Mouse (Mus musculus) cortical plate, adult 2 months (tissue): ENCODE data around the gene Fcho2. TPM values are rescaled to one million over a fixed set of nuclear protein-coding genes. Genes with fewer than 3 reads are reported as not detected.

Source experiments
- H3K27ac ChIP-seq: fragments of 200-500 bp; 2 replicates; pipeline ENCODE4 v1.5.1; 2012; ENCODE audit warnings: low read length, control low read depth, inconsistent platforms; ENCODE audit not compliant: insufficient read depth
- H3K4me1 ChIP-seq: fragments of 200-500 bp; 2 replicates; pipeline ENCODE4 v1.6.1; 2011; ENCODE audit warnings: low read length; ENCODE audit not compliant: control insufficient read depth, insufficient read depth
- H3K4me3 ChIP-seq: fragments of 200-500 bp; 2 replicates; pipeline ENCODE4 v1.5.1; 2011; ENCODE audit warnings: mild to moderate bottlenecking, low read length, control low read depth; ENCODE audit not compliant: insufficient read depth
- CTCF ChIP-seq: fragments of 200-500 bp; IDR thresholded peaks from 2 replicates; pipeline ENCODE4 v1.5.1; 2011; ENCODE audit warnings: mild to moderate bottlenecking, control low read depth, low read length; ENCODE audit not compliant: insufficient read depth; ENCODE audit errors: extremely low read depth
- POLR2A ChIP-seq: fragments of 200-500 bp; IDR thresholded peaks from 2 replicates; pipeline ENCODE4 v1.6.1; 2011; ENCODE audit warnings: mild to moderate bottlenecking, low read length, control low read depth; ENCODE audit not compliant: insufficient read depth; ENCODE audit errors: extremely low read depth
- polyA plus RNA-seq: library from polyadenylated mRNA; depleted of rRNA; stranded (reverse); fragments of >200 nt; gene quantifications from 2 replicates; pipeline ENCODE4 v1.2.3, GENCODE M21; 2012

Fcho2 gene
- polyA plus RNA-seq, 1 experiment: 29.1 TPM

- H3K27ac ChIP-seq: no peak overlapping the region
- TF ChIP-seq POLR2A (no peak), CTCF (no peak)
- H3K4me3 ChIP-seq: no peak overlapping the region
- H3K4me1 ChIP-seq: no peaks in the 10 kb centered on the region
Observed at GRCm38 (mm10) chr13:98777959-98778358, 37.3 kb downstream of the Fcho2 start.

- H3K4me1 ChIP-seq: no peaks in the 10 kb centered on the region; the same call in 1 of the 2 replicates
- TF ChIP-seq POLR2A (no peak), CTCF (no peak)
- H3K27ac ChIP-seq: no peak overlapping the region
- no peak overlapping the region for H3K4me3 ChIP-seq
Observed at GRCm38 (mm10) chr13:98771484-98771883, 43.8 kb downstream of the Fcho2 start.

- no peak overlapping the region for H3K4me3 ChIP-seq
- no peak overlapping the region for H3K27ac ChIP-seq
- no peaks in the 10 kb centered on the region; the same call in 1 of the 2 replicates for H3K4me1 ChIP-seq
- no peak for TF ChIP-seq CTCF
- TF ChIP-seq POLR2A: no peak
Observed at GRCm38 (mm10) chr13:98768329-98768728, 46.9 kb downstream of the Fcho2 start.

- no peaks in the 10 kb centered on the region for H3K4me1 ChIP-seq
- H3K27ac ChIP-seq: no peak overlapping the region
- no peak overlapping the region for H3K4me3 ChIP-seq
- TF ChIP-seq CTCF (no peak), POLR2A (no peak)
Observed at GRCm38 (mm10) chr13:98761771-98762170, 53.5 kb downstream of the Fcho2 start.

GRCm38 (mm10) chr13:98755886-98756285 is 59.4 kb downstream of the Fcho2 start:
- Histone ChIP-seq H3K4me3 (no peak overlapping the region), H3K4me1 (no peaks in the 10 kb centered on the region), H3K27ac (no peak overlapping the region)
- TF ChIP-seq POLR2A: no peak
- TF ChIP-seq CTCF: no peak

GRCm38 (mm10) chr13:98744679-98745078 is 70.6 kb downstream of the Fcho2 start:
- no peak overlapping the region for H3K4me3 ChIP-seq
- TF ChIP-seq POLR2A (no peak), CTCF (no peak)
- no peak overlapping the region for H3K27ac ChIP-seq
- no peaks in the 10 kb centered on the region for H3K4me1 ChIP-seq

GRCm38 (mm10) chr13:98743829-98744228 is 71.4 kb downstream of the Fcho2 start:
- H3K27ac ChIP-seq: no peak overlapping the region
- TF ChIP-seq CTCF: no peak
- TF ChIP-seq POLR2A: no peak
- H3K4me3 ChIP-seq: no peak overlapping the region

GRCm38 (mm10) chr13:98743214-98743613 is 72.0 kb downstream of the Fcho2 start:
- Histone ChIP-seq H3K27ac (no peak overlapping the region), H3K4me3 (no peak overlapping the region), H3K4me1 (no peaks in the 10 kb centered on the region)
- TF ChIP-seq CTCF: no peak
- no peak for TF ChIP-seq POLR2A

More at GRCm38 (mm10) chr13:98743829-98744228, 71.4 kb downstream of the Fcho2 start:
- no peaks in the 10 kb centered on the region for H3K4me1 ChIP-seq

- Histone ChIP-seq H3K4me3 (no peak overlapping the region), H3K27ac (no peak overlapping the region), H3K4me1 (no peaks in the 10 kb centered on the region)
- TF ChIP-seq CTCF (no peak), POLR2A (no peak)
Observed at GRCm38 (mm10) chr13:98738213-98738612, 77.0 kb downstream of the Fcho2 start.

GRCm38 (mm10) chr13:98733292-98733691 is 82.0 kb downstream of the Fcho2 start:
- no peak for TF ChIP-seq CTCF
- no peak for TF ChIP-seq POLR2A
- H3K4me3 ChIP-seq: no peak overlapping the region
- H3K4me1 ChIP-seq: peaks cover 1% of the 10 kb centered on the region; the same call in 1 of the 2 replicates
- H3K27ac ChIP-seq: no peak overlapping the region
